Comparison of ENCODE assay signal across 8 mouse cellular contexts in the genomic region with DNA sequence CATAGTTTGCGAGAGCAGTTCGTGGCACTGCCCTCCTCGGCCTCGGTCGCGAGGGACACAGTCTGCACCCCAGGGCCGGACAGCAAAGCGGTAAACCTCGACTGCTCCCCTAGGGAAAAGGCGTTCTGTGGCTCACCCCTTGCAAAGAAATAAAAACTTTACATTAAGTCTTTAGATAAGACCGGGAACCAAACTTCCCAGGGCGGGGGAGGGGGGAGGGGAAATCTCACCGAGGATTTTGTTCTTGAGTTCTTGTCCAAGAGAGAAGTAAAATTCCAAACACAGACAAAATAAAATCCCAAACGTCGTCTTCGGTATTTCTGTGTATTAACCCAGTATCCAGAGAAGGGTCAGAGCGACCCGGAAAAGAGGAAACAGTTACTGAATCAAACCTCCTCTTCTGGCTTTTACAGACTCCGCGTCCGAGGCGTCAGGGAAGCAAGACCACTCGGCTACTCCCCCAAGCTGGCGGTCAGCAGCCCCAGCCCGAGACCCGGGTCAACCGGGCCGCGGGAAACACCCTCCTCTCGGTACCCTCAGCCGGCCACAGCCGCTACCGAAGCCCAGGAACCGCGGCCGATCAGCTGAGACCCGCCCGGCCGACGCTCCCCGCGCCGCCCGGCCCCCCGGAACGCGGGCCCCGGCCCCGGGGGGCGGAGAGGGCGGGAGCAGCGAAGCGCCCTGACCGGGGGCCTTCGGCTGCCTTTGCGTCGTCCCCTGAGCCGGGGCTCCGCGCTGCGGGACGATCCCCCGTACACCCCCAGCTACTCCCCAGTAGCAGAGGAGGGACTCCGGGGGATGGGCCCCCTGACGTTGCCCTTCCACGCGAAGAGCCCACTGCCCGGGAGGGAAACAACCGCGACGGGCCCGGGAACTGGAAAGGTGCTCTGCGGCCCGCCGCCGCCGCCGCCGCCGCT. TPM values are rescaled to one million over a fixed set of nuclear protein-coding genes. Genes with fewer than 3 reads are reported as not detected.
A peak's percentile ranks its signal among the peaks of the same experiment; 100 is the strongest.
DNase-seq lines count a peak whose midpoint lies in the region; ATAC-seq lines count a peak whose summit lies in the region.

No protein-coding gene starts in this region.

- peaks cover 12% of the 10 kb centered on the region for H3K36me3 ChIP-seq in kidney, embryonic 14.5 days (ENCODE audit: control insufficient read depth, insufficient read depth, low read length)
- H3K36me3 ChIP-seq in liver, embryonic 12.5 days, result peaks cover 22% of the 10 kb centered on the region
- no peaks in the 10 kb centered on the region; the same call in 1 of the 2 replicates for H3K36me3 ChIP-seq in stomach, embryonic 16.5 days (ENCODE audit: control insufficient read depth, insufficient read depth, low read length)

- peak overlapping the region; percentile 90 for H3K9ac ChIP-seq in kidney, embryonic 14.5 days (ENCODE audit: low read depth, low read length)
- H3K9ac ChIP-seq in liver, embryonic 12.5 days, result peak overlapping the region; percentile 100
- peak overlapping the region; percentile 99 for H3K9ac ChIP-seq in stomach, embryonic 16.5 days (ENCODE audit: low read length)

- H3K4me2 ChIP-seq in kidney, embryonic 14.5 days (replicated peaks; ENCODE audit: low read depth, low read length), result peak overlapping the region; percentile 81
- peak overlapping the region; percentile 98 for H3K4me2 ChIP-seq in liver, embryonic 12.5 days
- H3K4me2 ChIP-seq in stomach, embryonic 16.5 days (ENCODE audit: low read depth, low read length), result peak overlapping the region; percentile 93

- peaks cover 10% of the 10 kb centered on the region; the same call in 1 of the 2 replicates for H3K4me1 ChIP-seq in kidney, embryonic 14.5 days (ENCODE audit: control insufficient read depth, insufficient read depth, low read length)
- H3K4me1 ChIP-seq in liver, embryonic 12.5 days, result peaks cover 40% of the 10 kb centered on the region
- H3K4me1 ChIP-seq in stomach, embryonic 16.5 days (ENCODE audit: control insufficient read depth, insufficient read depth, low read length), result peaks cover 14% of the 10 kb centered on the region

- no peaks in the 10 kb centered on the region for H3K9me3 ChIP-seq in kidney, embryonic 14.5 days (ENCODE audit: control insufficient read depth, low read length)
- H3K9me3 ChIP-seq in liver, embryonic 12.5 days (replicated peaks), result no peaks in the 10 kb centered on the region
- no peaks in the 10 kb centered on the region for H3K9me3 ChIP-seq in stomach, embryonic 16.5 days (replicated peaks; ENCODE audit: control insufficient read depth, low read length)

- no peak for DNase-seq in cerebellum, adult 11 months
- peak; percentile 34 for DNase-seq in embryo, embryonic 9.5 days (ENCODE audit: extremely low spot score)
- peak; percentile 32 to 67 for DNase-seq in heart, adult 18-20 months
- peak; percentile 21 to 25 for DNase-seq in natural killer cell, adult 2 months (ENCODE audit: low spot score in 2 of 2)

- WGBS in kidney, embryonic 14.5 days, result 1% methylated on average over 77 of the region's 80 CpGs
- 2% methylated on average over 76 of the region's 80 CpGs for WGBS in liver, embryonic 12.5 days (ENCODE audit: insufficient replicate concordance)
- WGBS in stomach, embryonic 16.5 days, result under 1% methylated on average over 72 of the region's 80 CpGs

- no peaks in the 10 kb centered on the region for H3K27me3 ChIP-seq in kidney, embryonic 14.5 days (ENCODE audit: control insufficient read depth, insufficient read depth, low read length)
- H3K27me3 ChIP-seq in liver, embryonic 12.5 days (replicated peaks), result peaks cover 10% of the 10 kb centered on the region
- no peaks in the 10 kb centered on the region for H3K27me3 ChIP-seq in stomach, embryonic 16.5 days (ENCODE audit: control insufficient read depth, insufficient read depth, low read length)

- ATAC-seq in cerebellum, adult (ENCODE audit: insufficient number of reproducible peaks, low FRiP score, low TSS enrichment), result peak; percentile 60; the same call in 1 of the 2 replicates
- ATAC-seq in kidney, embryonic 14.5 days (ENCODE audit: low FRiP score, low TSS enrichment), result peak; percentile 51
- ATAC-seq in liver, embryonic 12.5 days, result peak; percentile 22
- ATAC-seq in stomach, embryonic 16.5 days (ENCODE audit: insufficient read depth, low FRiP score), result peak; percentile 34

- peak overlapping the region; percentile 93 for H3K27ac ChIP-seq in kidney, embryonic 14.5 days (ENCODE audit: low read depth, low read length)
- H3K27ac ChIP-seq in liver, embryonic 12.5 days, result peak overlapping the region; percentile 96
- H3K27ac ChIP-seq in stomach, embryonic 16.5 days (ENCODE audit: low read length), result peak overlapping the region; percentile 97

- H3K4me3 ChIP-seq in kidney, embryonic 14.5 days (ENCODE audit: low read length), result peak overlapping the region; percentile 68
- H3K4me3 ChIP-seq in liver, embryonic 12.5 days, result peak overlapping the region; percentile 98
- H3K4me3 ChIP-seq in stomach, embryonic 16.5 days (replicated peaks; ENCODE audit: low read length), result peak overlapping the region; percentile 97

RNA-seq across cellular contexts. Expression of gene Kdm2a, which starts 1.7 kb away (rescaled TPM):
- 10 to 100 TPM; 34.9 to 44.1 TPM for total RNA-seq in heart, adult 18-20 months (2021)
- polyA plus RNA-seq in kidney, embryonic 14.5 days (2014; fragmentation: Nextera tagmentation; extraction: Ambion mirVana), result 43.4 and 69.6 TPM in 2 replicates
- polyA plus RNA-seq in liver, embryonic 12.5 days (2016; fragmentation: Nextera tagmentation; extraction: Ambion mirVana), result 25.4 and 28.1 TPM in 2 replicates
- 35.9 and 37.0 TPM in 2 replicates for polyA plus RNA-seq in stomach, embryonic 16.5 days (2015; fragmentation: Nextera tagmentation; extraction: Ambion mirVana)

RNA-seq across cellular contexts. Expression of gene Rhod, which starts 42.9 kb away (rescaled TPM):
- 1 to 10 TPM; 5.4 to 5.8 TPM for total RNA-seq in heart, adult 18-20 months (2021)
- 40.7 and 43.4 TPM in 2 replicates for polyA plus RNA-seq in kidney, embryonic 14.5 days (2014; fragmentation: Nextera tagmentation; extraction: Ambion mirVana)
- polyA plus RNA-seq in liver, embryonic 12.5 days (2016; fragmentation: Nextera tagmentation; extraction: Ambion mirVana), result 7.8 and 8.1 TPM in 2 replicates
- polyA plus RNA-seq in stomach, embryonic 16.5 days (2015; fragmentation: Nextera tagmentation; extraction: Ambion mirVana), result 24.3 and 36.4 TPM in 2 replicates
